Mouse (Mus musculus): ENCODE results near the gene Acer1. TPM values are rescaled to one million over a fixed set of nuclear protein-coding genes. Genes with fewer than 3 reads are reported as not detected.

Acer1 gene
- total RNA-seq, 1 experiment, result 0.54 TPM

GRCm38 (mm10) chr17:56954871-56955270 lies 27.1 kb downstream of the Acer1 start:
- in situ Hi-C loops (cut with MboI; ENCODE audit: low sequenced_read_pairs in 2 of 2, unreplicated experiment in 2 of 2), result no loop called here
- H3K4me3 ChIP-seq (ENCODE audit: insufficient read depth in 1 of 2, low read depth in 1 of 2, low read length in 2 of 2, poor library complexity in 1 of 2, severe bottlenecking in 1 of 2), result no peak overlapping the region
- DNase-seq (ENCODE audit: low read depth, low spot score), result no peak

GRCm38 (mm10) chr17:56952639-56953038 lies 29.3 kb downstream of the Acer1 start:
- DNase-seq (ENCODE audit: low read depth, low spot score), result no peak
- H3K4me3 ChIP-seq (ENCODE audit: insufficient read depth in 1 of 2, low read depth in 1 of 2, low read length in 2 of 2, poor library complexity in 1 of 2, severe bottlenecking in 1 of 2), result no peak overlapping the region
- H3K36me3 ChIP-seq (ENCODE audit: control insufficient read depth, insufficient read depth, low read length, poor library complexity, severe bottlenecking), result no peaks in the 10 kb centered on the region
- in situ Hi-C loops (cut with MboI; ENCODE audit: low sequenced_read_pairs in 2 of 2, unreplicated experiment in 2 of 2), result no loop called here
- H3K27ac ChIP-seq (ENCODE audit: insufficient read depth, low read depth, low read length, poor library complexity, severe bottlenecking), result no peak overlapping the region
- H3K4me1 ChIP-seq (ENCODE audit: control insufficient read depth in 2 of 2, insufficient read depth in 2 of 2, low read length in 2 of 2, poor library complexity in 1 of 2), result peaks cover 0 to 8% of the 10 kb centered on the region in 2 experiments; a peak in 2 of 4 replicates
- TF ChIP-seq ZC3H11A (IDR thresholded peaks at IDR 0.05; ENCODE audit: borderline replicate concordance, low read depth, low read length) (no peak), MAFK (IDR thresholded peaks at IDR 0.05; ENCODE audit: insufficient read depth, low read depth, low read length) (no peak), HCFC1 (IDR thresholded peaks at IDR 0.05; ENCODE audit: borderline replicate concordance, insufficient read depth, low read length) (no peak), CHD2 (IDR thresholded peaks at IDR 0.05; ENCODE audit: low read depth, low read length) (no peak)
- no peak overlapping the region for H3K9ac ChIP-seq (ENCODE audit: insufficient read depth, low read depth, low read length, poor library complexity, severe bottlenecking)
- no peaks in the 10 kb centered on the region for H3K9me3 ChIP-seq (ENCODE audit: control insufficient read depth, insufficient read depth, low read depth, low read length)

More at GRCm38 (mm10) chr17:56954871-56955270, 27.1 kb downstream of the Acer1 start:
- Histone ChIP-seq H3K36me3 (ENCODE audit: control insufficient read depth, insufficient read depth, low read length, poor library complexity, severe bottlenecking) (no peaks in the 10 kb centered on the region), H3K9me3 (ENCODE audit: control insufficient read depth, insufficient read depth, low read depth, low read length) (no peaks in the 10 kb centered on the region), H3K27ac (ENCODE audit: insufficient read depth, low read depth, low read length, poor library complexity, severe bottlenecking) (no peak overlapping the region), H3K4me1 (ENCODE audit: control insufficient read depth in 2 of 2, insufficient read depth in 2 of 2, low read length in 2 of 2, poor library complexity in 1 of 2) (peaks cover 2 to 16% of the 10 kb centered on the region in 2 experiments; a peak in 3 of 4 replicates), H3K9ac (ENCODE audit: insufficient read depth, low read depth, low read length, poor library complexity, severe bottlenecking) (no peak overlapping the region)
- TF ChIP-seq HCFC1 (IDR thresholded peaks at IDR 0.05; ENCODE audit: borderline replicate concordance, insufficient read depth, low read length) (no peak), ZC3H11A (IDR thresholded peaks at IDR 0.05; ENCODE audit: borderline replicate concordance, low read depth, low read length) (no peak), ZNF384 (IDR thresholded peaks at IDR 0.05; ENCODE audit: low read depth, low read length) (no peak), CHD2 (IDR thresholded peaks at IDR 0.05; ENCODE audit: low read depth, low read length) (no peak), MAFK (IDR thresholded peaks at IDR 0.05; ENCODE audit: insufficient read depth, low read depth, low read length) (no peak)

DNA sequence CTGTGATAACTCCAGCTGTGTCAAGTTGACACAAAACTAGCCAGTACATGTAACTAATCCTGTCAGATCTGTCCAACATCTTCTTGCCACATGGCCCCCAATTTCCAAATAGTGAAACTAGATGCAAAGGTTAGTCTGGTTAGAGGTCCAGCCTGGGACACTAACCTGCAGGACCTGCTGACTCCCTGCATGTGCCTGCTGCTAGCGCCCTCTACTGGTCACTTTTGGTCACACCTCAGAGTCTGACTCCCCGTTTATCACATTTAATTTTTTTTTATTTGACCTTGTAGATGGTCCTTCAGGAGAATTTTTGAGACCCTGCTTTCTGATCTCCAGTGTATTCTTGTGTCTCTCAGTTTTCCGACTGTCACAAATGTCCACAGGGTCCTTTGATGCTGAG lies 31.0 kb downstream of the Acer1 start:
- H3K4me3 ChIP-seq (ENCODE audit: insufficient read depth in 1 of 2, low read depth in 1 of 2, low read length in 2 of 2, poor library complexity in 1 of 2, severe bottlenecking in 1 of 2), result no peak overlapping the region
- H3K4me1 ChIP-seq (ENCODE audit: control insufficient read depth in 2 of 2, insufficient read depth in 2 of 2, low read length in 2 of 2, poor library complexity in 1 of 2), result peaks cover 0 to 8% of the 10 kb centered on the region in 2 experiments; a peak in 2 of 4 replicates
- H3K9me3 ChIP-seq (ENCODE audit: control insufficient read depth, insufficient read depth, low read depth, low read length), result no peaks in the 10 kb centered on the region
- peak; percentile 52 for DNase-seq (ENCODE audit: low read depth, low spot score)
- H3K36me3 ChIP-seq (ENCODE audit: control insufficient read depth, insufficient read depth, low read length, poor library complexity, severe bottlenecking), result no peaks in the 10 kb centered on the region
- H3K27ac ChIP-seq (ENCODE audit: insufficient read depth, low read depth, low read length, poor library complexity, severe bottlenecking), result no peak overlapping the region
- H3K9ac ChIP-seq (ENCODE audit: insufficient read depth, low read depth, low read length, poor library complexity, severe bottlenecking), result no peak overlapping the region
- TF ChIP-seq ZNF384 (IDR thresholded peaks at IDR 0.05; ENCODE audit: low read depth, low read length), result peak; percentile 84
- TF ChIP-seq CHD2 (IDR thresholded peaks at IDR 0.05; ENCODE audit: low read depth, low read length), result no peak
- no peak for TF ChIP-seq HCFC1 (IDR thresholded peaks at IDR 0.05; ENCODE audit: borderline replicate concordance, insufficient read depth, low read length)
- TF ChIP-seq MAFK (IDR thresholded peaks at IDR 0.05; ENCODE audit: insufficient read depth, low read depth, low read length), result no peak
- TF ChIP-seq ZC3H11A (IDR thresholded peaks at IDR 0.05; ENCODE audit: borderline replicate concordance, low read depth, low read length), result peak; percentile 24; the same call in 1 of the 2 replicates
- in situ Hi-C loops (cut with MboI; ENCODE audit: low sequenced_read_pairs in 2 of 2, unreplicated experiment in 2 of 2), result no loop called here

GRCm38 (mm10) chr17:56938751-56939150 lies 43.2 kb downstream of the Acer1 start:
- Histone ChIP-seq H3K9me3 (ENCODE audit: control insufficient read depth, insufficient read depth, low read depth, low read length) (no peaks in the 10 kb centered on the region), H3K36me3 (ENCODE audit: control insufficient read depth, insufficient read depth, low read length, poor library complexity, severe bottlenecking) (no peaks in the 10 kb centered on the region), H3K4me1 (ENCODE audit: control insufficient read depth in 2 of 2, insufficient read depth in 2 of 2, low read length in 2 of 2, poor library complexity in 1 of 2) (peaks cover 2 to 6% of the 10 kb centered on the region in 2 experiments; a peak in 2 of 4 replicates), H3K27ac (ENCODE audit: insufficient read depth, low read depth, low read length, poor library complexity, severe bottlenecking) (no peak overlapping the region), H3K4me3 (ENCODE audit: insufficient read depth in 1 of 2, low read depth in 1 of 2, low read length in 2 of 2, poor library complexity in 1 of 2, severe bottlenecking in 1 of 2) (no peak overlapping the region), H3K9ac (ENCODE audit: insufficient read depth, low read depth, low read length, poor library complexity, severe bottlenecking) (no peak overlapping the region)
- DNase-seq (ENCODE audit: low read depth, low spot score), result no peak
- TF ChIP-seq CHD2 (IDR thresholded peaks at IDR 0.05; ENCODE audit: low read depth, low read length) (no peak), ZNF384 (IDR thresholded peaks at IDR 0.05; ENCODE audit: low read depth, low read length) (no peak), HCFC1 (IDR thresholded peaks at IDR 0.05; ENCODE audit: borderline replicate concordance, insufficient read depth, low read length) (no peak), MAFK (IDR thresholded peaks at IDR 0.05; ENCODE audit: insufficient read depth, low read depth, low read length) (no peak), ZC3H11A (IDR thresholded peaks at IDR 0.05; ENCODE audit: borderline replicate concordance, low read depth, low read length) (no peak)
- in situ Hi-C loops (cut with MboI; ENCODE audit: low sequenced_read_pairs in 2 of 2, unreplicated experiment in 2 of 2), result loop anchor here in 1 of 2 experiments (10.0 kb wide), 1 partner anchor 134 kb away; no protein-coding TSS in a partner anchor

Data from ES-E14 (cell line).